Mouse (Mus musculus): ENCODE data around the gene Ccdc86.

GRCm38 (mm10) chr19:10938771-10939170 lies 10.3 kb downstream of the Ccdc86 start:
- no peak for TF ChIP-seq CTCF (IDR thresholded peaks at IDR 0.05; ENCODE audit: control insufficient read depth, insufficient read depth, insufficient read length)
- no peak for TF ChIP-seq MAX (IDR thresholded peaks at IDR 0.05)
- no peak for TF ChIP-seq MYOG (IDR thresholded peaks at IDR 0.05; ENCODE audit: control insufficient read depth, extremely low read depth, insufficient read length)

All from C2C12 (cell line).